Mouse (Mus musculus) kidney, postnatal 36 days (tissue): Measurements from ENCODE around the gene Otof.

Source experiments
- DNase-seq, 2 experiments: peaks; one replicate each; pipeline ENCODE4 v3.0.0; 2021 to 2022; ENCODE audit warnings: mixed read lengths in 2 of 2

The Otof gene

GRCm38 (mm10) chr5:30461821-30462220 lies at the start of gene Otof:
Otof (minus strand) TSS chr5:30461932.
- DNase-seq = no peak

GRCm38 (mm10) chr5:30497299-30497698 lies 35.6 kb upstream of the Otof start:
- DNase-seq = no peak

GRCm38 (mm10) chr5:30496821-30497220 lies 35.1 kb upstream of the Otof start:
- DNase-seq = no peak

- DNase-seq = no peak
Measured at GRCm38 (mm10) chr5:30495288-30495687, 33.6 kb upstream of the Otof start.

GRCm38 (mm10) chr5:30494606-30495005 lies 32.9 kb upstream of the Otof start:
- no peak for DNase-seq

- DNase-seq = no peak
Measured at GRCm38 (mm10) chr5:30493723-30494122, 32.0 kb upstream of the Otof start.

- no peak for DNase-seq
Measured at GRCm38 (mm10) chr5:30490845-30491244, 29.1 kb upstream of the Otof start.

GRCm38 (mm10) chr5:30490215-30490614 lies 28.5 kb upstream of the Otof start:
- no peak for DNase-seq

- DNase-seq = peak; percentile 59 to 65
Measured at GRCm38 (mm10) chr5:30485136-30485535, 23.4 kb upstream of the Otof start.

GRCm38 (mm10) chr5:30484591-30484990 lies 22.9 kb upstream of the Otof start:
- DNase-seq = peak; percentile 45 to 61

GRCm38 (mm10) chr5:30483533-30483932 lies 21.8 kb upstream of the Otof start:
- DNase-seq = peak; percentile 5 to 32

GRCm38 (mm10) chr5:30482319-30482718 lies 20.6 kb upstream of the Otof start:
- DNase-seq = peak; percentile 64 to 82

GRCm38 (mm10) chr5:30476534-30476933 lies 14.8 kb upstream of the Otof start:
- DNase-seq = peak; percentile 5 to 23

GRCm38 (mm10) chr5:30472148-30472547 lies 10.4 kb upstream of the Otof start:
- DNase-seq = no peak

- DNase-seq = no peak
Measured at GRCm38 (mm10) chr5:30470454-30470853, 8.7 kb upstream of the Otof start.

GRCm38 (mm10) chr5:30466315-30466714 lies 4.6 kb upstream of the Otof start:
- DNase-seq = no peak

GRCm38 (mm10) chr5:30465861-30466260 lies 4.1 kb upstream of the Otof start, which contains the start of gene 1700001C02Rik:
1700001C02Rik (plus strand) TSS chr5:30466047.
- peak in 1 of 2 experiments; percentile 11 for DNase-seq

- no peak for DNase-seq
Measured at GRCm38 (mm10) chr5:30460155-30460554, 1.6 kb downstream of the Otof start.

GRCm38 (mm10) chr5:30456056-30456455 lies 5.7 kb downstream of the Otof start:
- peak in 1 of 2 experiments; percentile 62 for DNase-seq

- no peak for DNase-seq
Measured at GRCm38 (mm10) chr5:30444327-30444895, 17.3 kb downstream of the Otof start.

GRCm38 (mm10) chr5:30442196-30442595 lies 19.5 kb downstream of the Otof start:
- DNase-seq = peak in 1 of 2 experiments; percentile 22

- no peak for DNase-seq
Measured at GRCm38 (mm10) chr5:30440308-30440906, 21.3 kb downstream of the Otof start.

GRCm38 (mm10) chr5:30438931-30439330 lies 22.8 kb downstream of the Otof start:
- DNase-seq = no peak

GRCm38 (mm10) chr5:30427406-30427805 lies 34.3 kb downstream of the Otof start:
- no peak for DNase-seq
